23 mouse cellular contexts compared by ENCODE assay signal in genomic region chr16:95776610-95777363, GRCm38 (mm10).
DNase-seq lines count a peak whose midpoint lies in the region; ATAC-seq and TF ChIP-seq lines count a peak whose summit lies in the region.
"Had no signal": no experiment of that assay in that cellular context is flagged by ENCODE, and none has a peak within 500 bp of the region (broad histone marks: within the 10 kb centered on the region; RNA-seq: fewer than 3 reads in every experiment).

No protein-coding gene starts in this region.

- H3K36me3 ChIP-seq in intestine, embryonic 14.5 days (ENCODE audit: control insufficient read depth, insufficient read depth, low read length), result no peaks in the 10 kb centered on the region
- H3K36me3 ChIP-seq in lung, embryonic 15.5 days, result no peaks in the 10 kb centered on the region
- H3K36me3 ChIP-seq: heart, embryonic 15.5 days; hindbrain, embryonic 15.5 days; kidney, embryonic 15.5 days; limb, embryonic 12.5 days had no signal

- TF ChIP-seq CTCF in left cerebral cortex, adult 2 months (IDR thresholded peaks at IDR 0.05), result no peak

- DNase-seq in left cerebral cortex, adult 2 months (ENCODE audit: extremely low spot score in 1 of 2, low spot score in 2 of 2), result no peak
- DNase-seq in left cerebral cortex, postnatal 36 days (ENCODE audit: low spot score in 2 of 2), result no peak
- no peak for DNase-seq in intestine, embryonic 14.5 days (ENCODE audit: low spot score)
- DNase-seq in lung, postnatal 4 days, result peak; percentile 25 to 71
- DNase-seq in left cerebral cortex, adult 9 months (ENCODE audit: low spot score in 2 of 2), result no peak
- no peak for DNase-seq in layer of hippocampus, adult 11-12 months (ENCODE audit: low spot score)
- DNase-seq: adrenal gland, adult 8-10 months; cerebellum, adult 11-12 months; cerebellum, postnatal 10 days; gastrocnemius, postnatal 36 days; kidney, adult 11 months; kidney, postnatal 36 days; right cerebral cortex, postnatal 14 days; thymus, adult 2 months; thymus, postnatal 4 days had no signal

- 88% methylated on average over 10 of the region's 10 CpGs for WGBS in intestine, embryonic 14.5 days
- whole genome bisulfite sequencing in lung, embryonic 15.5 days, result 75% methylated on average over 10 of the region's 10 CpGs

- no peak overlapping the region for H3K9ac ChIP-seq in intestine, embryonic 14.5 days (ENCODE audit: low read length)
- H3K9ac ChIP-seq in lung, embryonic 15.5 days, result no peak overlapping the region
- H3K9ac ChIP-seq: heart, embryonic 15.5 days; hindbrain, embryonic 15.5 days; kidney, embryonic 15.5 days; limb, embryonic 12.5 days; liver, embryonic 14.5 days had no signal

- no peaks in the 10 kb centered on the region for H3K4me1 ChIP-seq in intestine, embryonic 14.5 days (replicated peaks; ENCODE audit: control insufficient read depth, insufficient read depth, low read length)
- H3K4me1 ChIP-seq in lung, embryonic 15.5 days, result peaks cover 10% of the 10 kb centered on the region; the same call in 1 of the 2 replicates
- H3K4me1 ChIP-seq: heart, embryonic 15.5 days; hindbrain, embryonic 15.5 days; kidney, embryonic 15.5 days had no signal

- intact Hi-C loops in left cerebral cortex, adult 2 months (cut with DNase I), result no loop called here
- intact Hi-C loops in left cerebral cortex, postnatal 36 days (cut with DNase I), result loop anchor here (5.0 kb wide), 1 partner anchor 41 kb away; no protein-coding TSS in a partner anchor

- peak; percentile 61; the same call in 1 of the 2 replicates for ATAC-seq in intestine, embryonic 14.5 days (replicated peaks; ENCODE audit: low FRiP score, low TSS enrichment, low read depth)
- ATAC-seq in lung, embryonic 15.5 days (ENCODE audit: borderline replicate concordance, extremely low read depth, low FRiP score, low TSS enrichment), result peak; percentile 44; the same call in 1 of the 2 replicates
- ATAC-seq: CD4-positive, CD25-positive, alpha-beta regulatory T cell, adult 4 months had no signal

- peak overlapping the region; percentile 77; the same call in 1 of the 2 replicates for H3K27ac ChIP-seq in left cerebral cortex, adult 2 months
- H3K27ac ChIP-seq in intestine, embryonic 14.5 days (ENCODE audit: low read depth), result no peak overlapping the region
- no peak overlapping the region for H3K27ac ChIP-seq in lung, embryonic 15.5 days
- H3K27ac ChIP-seq: heart, embryonic 15.5 days; hindbrain, embryonic 15.5 days; kidney, embryonic 15.5 days; limb, embryonic 12.5 days; liver, embryonic 14.5 days had no signal

- H3K27me3 ChIP-seq in intestine, embryonic 14.5 days (replicated peaks; ENCODE audit: control insufficient read depth, insufficient read depth, low read length), result no peaks in the 10 kb centered on the region
- H3K27me3 ChIP-seq in lung, embryonic 15.5 days, result no peaks in the 10 kb centered on the region
- H3K27me3 ChIP-seq: heart, embryonic 15.5 days; hindbrain, embryonic 15.5 days; kidney, embryonic 15.5 days; limb, embryonic 12.5 days had no signal

- H3K4me3 ChIP-seq in left cerebral cortex, adult 2 months, result no peak overlapping the region
- no peak overlapping the region for H3K4me3 ChIP-seq in intestine, embryonic 14.5 days (ENCODE audit: low read depth, low read length)
- no peak overlapping the region for H3K4me3 ChIP-seq in lung, embryonic 15.5 days
- H3K4me3 ChIP-seq: heart, embryonic 15.5 days; hindbrain, embryonic 15.5 days; kidney, embryonic 15.5 days; limb, embryonic 12.5 days had no signal

- no peaks in the 10 kb centered on the region for H3K9me3 ChIP-seq in intestine, embryonic 14.5 days (ENCODE audit: control insufficient read depth, low read length)
- H3K9me3 ChIP-seq in lung, embryonic 15.5 days, result no peaks in the 10 kb centered on the region
- H3K9me3 ChIP-seq: heart, embryonic 15.5 days; hindbrain, embryonic 15.5 days; kidney, embryonic 15.5 days; limb, embryonic 12.5 days had no signal

- no peak overlapping the region for H3K4me2 ChIP-seq in intestine, embryonic 14.5 days (ENCODE audit: low read length)
- no peak overlapping the region for H3K4me2 ChIP-seq in lung, embryonic 15.5 days
- H3K4me2 ChIP-seq: heart, embryonic 15.5 days; hindbrain, embryonic 15.5 days; kidney, embryonic 15.5 days; limb, embryonic 12.5 days; midbrain, embryonic 11.5 days had no signal

Comparison
In these comparisons a context has a peak if more than half of its experiments do, and no peak if none do; other contexts are left out.
1. DNase-seq: peak in lung, postnatal 4 days (2 of 2); none in left cerebral cortex, adult 2 months (0 of 2), left cerebral cortex, postnatal 36 days (0 of 2), intestine, embryonic 14.5 days (single experiment), left cerebral cortex, adult 9 months (0 of 2) and layer of hippocampus, adult 11-12 months (single experiment).